Mouse (Mus musculus): ENCODE data around the gene Cacna1b.

- TF ChIP-seq CTCF (IDR thresholded peaks at IDR 0.05; ENCODE audit: low read depth) (no peak), EP300 (IDR thresholded peaks at IDR 0.05; ENCODE audit: low read depth) (no peak)
These were observed 60.6 kb downstream of the Cacna1b start for GRCm38 (mm10) chr2:24702208-24702957.
